8 mouse cellular contexts compared by ENCODE assay signal in genomic region chr8:84799136-84799931, GRCm38 (mm10). TPM values are rescaled to one million over a fixed set of nuclear protein-coding genes. Genes with fewer than 3 reads are reported as not detected.
DNase-seq lines count a peak whose midpoint lies in the region; ATAC-seq and TF ChIP-seq lines count a peak whose summit lies in the region.

No protein-coding gene starts in this region.

- ATAC-seq in forebrain, postnatal 0 days, result peak; percentile 8; the same call in 1 of the 2 replicates
- ATAC-seq in liver, embryonic 16.5 days (ENCODE audit: low read depth), result peak; percentile 35
- no peak for ATAC-seq in neural tube, embryonic 13.5 days (ENCODE audit: low read depth)
- no peak for ATAC-seq in activated CD4-positive, CD25-positive, alpha-beta regulatory T cell, adult 4 months

- H3K9me3 ChIP-seq in forebrain, postnatal 0 days (ENCODE audit: low read length), result no peaks in the 10 kb centered on the region
- H3K9me3 ChIP-seq in liver, embryonic 16.5 days (replicated peaks; ENCODE audit: control insufficient read depth, low read length), result no peaks in the 10 kb centered on the region
- no peaks in the 10 kb centered on the region for H3K9me3 ChIP-seq in neural tube, embryonic 13.5 days

- WGBS in forebrain, postnatal 0 days, result 2% methylated on average over 91 of the region's 108 CpGs
- WGBS in liver, embryonic 16.5 days (ENCODE audit: insufficient replicate concordance), result under 1% methylated on average over 95 of the region's 108 CpGs
- under 1% methylated on average over 75 of the region's 108 CpGs for WGBS in neural tube, embryonic 13.5 days

- H3K4me3 ChIP-seq in forebrain, postnatal 0 days (ENCODE audit: low read depth, low read length), result peak overlapping the region; percentile 90
- peak overlapping the region; percentile 79 for H3K4me3 ChIP-seq in liver, embryonic 16.5 days (ENCODE audit: low read depth, low read length)
- H3K4me3 ChIP-seq in neural tube, embryonic 13.5 days, result peak overlapping the region; percentile 77

- H3K36me3 ChIP-seq in forebrain, postnatal 0 days (ENCODE audit: insufficient read depth), result no peaks in the 10 kb centered on the region
- no peaks in the 10 kb centered on the region for H3K36me3 ChIP-seq in liver, embryonic 16.5 days (ENCODE audit: control insufficient read depth, insufficient read depth)
- no peaks in the 10 kb centered on the region for H3K36me3 ChIP-seq in neural tube, embryonic 13.5 days

- no peak for TF ChIP-seq CTCF in forebrain, postnatal 0 days (IDR thresholded peaks at IDR 0.05; ENCODE audit: low read depth)

- DNase-seq in thymus, postnatal 36 days, result peak; percentile 26
- DNase-seq in thymus, postnatal 25 days, result no peak
- DNase-seq in brain, adult 2 months (ENCODE audit: low read depth, low spot score), result peak; percentile 80
- DNase-seq in forebrain, postnatal 0 days, result peak; percentile 77
- peak; percentile 25 for DNase-seq in induced T-regulatory cell, adult 2 months (ENCODE audit: low read depth)

- peak overlapping the region; percentile 93 for H3K27ac ChIP-seq in forebrain, postnatal 0 days (ENCODE audit: low read depth, low read length)
- no peak overlapping the region; the same call in 1 of the 2 replicates for H3K27ac ChIP-seq in liver, embryonic 16.5 days (ENCODE audit: low read length)
- peak overlapping the region; percentile 87 for H3K27ac ChIP-seq in neural tube, embryonic 13.5 days (replicated peaks)

- peak overlapping the region; percentile 80 for H3K4me2 ChIP-seq in forebrain, postnatal 0 days (ENCODE audit: low read depth)
- H3K4me2 ChIP-seq in liver, embryonic 16.5 days (ENCODE audit: low read depth, low read length), result peak overlapping the region; percentile 90
- H3K4me2 ChIP-seq in neural tube, embryonic 13.5 days, result peak overlapping the region; percentile 83

- H3K9ac ChIP-seq in forebrain, postnatal 0 days, result peak overlapping the region; percentile 88
- H3K9ac ChIP-seq in liver, embryonic 16.5 days (ENCODE audit: low read depth, low read length), result peak overlapping the region; percentile 78
- peak overlapping the region; percentile 94 for H3K9ac ChIP-seq in neural tube, embryonic 13.5 days

- H3K27me3 ChIP-seq in forebrain, postnatal 0 days (ENCODE audit: insufficient read depth, low read length), result no peaks in the 10 kb centered on the region
- peaks cover 62% of the 10 kb centered on the region for H3K27me3 ChIP-seq in liver, embryonic 16.5 days (ENCODE audit: control insufficient read depth, insufficient read depth, low read depth, low read length)
- H3K27me3 ChIP-seq in neural tube, embryonic 13.5 days, result peaks cover 90% of the 10 kb centered on the region

- H3K4me1 ChIP-seq in forebrain, postnatal 0 days (ENCODE audit: insufficient read depth), result peaks cover 28% of the 10 kb centered on the region
- peaks cover 20% of the 10 kb centered on the region for H3K4me1 ChIP-seq in liver, embryonic 16.5 days (ENCODE audit: control insufficient read depth, low read depth, low read length)
- peaks cover 64% of the 10 kb centered on the region for H3K4me1 ChIP-seq in neural tube, embryonic 13.5 days (replicated peaks)

RNA-seq across cellular contexts. Expression of gene Nfix, which starts 0.8 kb away (rescaled TPM):
- 111 and 116 TPM in 2 replicates for total RNA-seq in forebrain, postnatal 0 days (2014; rRNA removed)
- 347 and 376 TPM in 2 replicates for polyA plus RNA-seq in forebrain, postnatal 0 days (2015; fragmentation: Nextera tagmentation; extraction: Ambion mirVana)
- polyA plus RNA-seq in liver, embryonic 16.5 days (2015; fragmentation: Nextera tagmentation; extraction: Ambion mirVana), result 2.0 and 2.4 TPM in 2 replicates
- polyA plus RNA-seq in neural tube, embryonic 13.5 days (2015; fragmentation: Nextera tagmentation; extraction: Ambion mirVana), result 28.7 and 34.4 TPM in 2 replicates
- 1 to 10 TPM; 2.0 to 2.2 TPM for polyA plus RNA-seq in activated CD4-positive, CD25-positive, alpha-beta regulatory T cell, adult 4 months (2017; shearing (Covaris generic))

RNA-seq across cellular contexts. Expression of gene Dand5, which starts 23.3 kb away (rescaled TPM):
- 4.7 and 6.9 TPM in 2 replicates for total RNA-seq in forebrain, postnatal 0 days (2014; rRNA removed)
- polyA plus RNA-seq in forebrain, postnatal 0 days (2015; fragmentation: Nextera tagmentation; extraction: Ambion mirVana), result 8.2 and 10.0 TPM in 2 replicates
- 2.5 and 3.0 TPM in 2 replicates for polyA plus RNA-seq in liver, embryonic 16.5 days (2015; fragmentation: Nextera tagmentation; extraction: Ambion mirVana)
- polyA plus RNA-seq in neural tube, embryonic 13.5 days (2015; fragmentation: Nextera tagmentation; extraction: Ambion mirVana), result 12.3 and 12.8 TPM in 2 replicates
- 1 to 10 TPM; 4.2 to 4.5 TPM for polyA plus RNA-seq in activated CD4-positive, CD25-positive, alpha-beta regulatory T cell, adult 4 months (2017; shearing (Covaris generic))

RNA-seq across cellular contexts. Expression of gene Gadd45gip1, which starts 32.0 kb away (rescaled TPM):
- 24.7 and 28.7 TPM in 2 replicates for total RNA-seq in forebrain, postnatal 0 days (2014; rRNA removed)
- polyA plus RNA-seq in forebrain, postnatal 0 days (2015; fragmentation: Nextera tagmentation; extraction: Ambion mirVana), result 36.7 and 40.8 TPM in 2 replicates
- 41.5 and 41.9 TPM in 2 replicates for polyA plus RNA-seq in liver, embryonic 16.5 days (2015; fragmentation: Nextera tagmentation; extraction: Ambion mirVana)
- 35.1 and 39.8 TPM in 2 replicates for polyA plus RNA-seq in neural tube, embryonic 13.5 days (2015; fragmentation: Nextera tagmentation; extraction: Ambion mirVana)
- polyA plus RNA-seq in activated CD4-positive, CD25-positive, alpha-beta regulatory T cell, adult 4 months (2017; shearing (Covaris generic)), result 10 to 100 TPM; 18.5 to 21.5 TPM

RNA-seq across cellular contexts. Expression of gene Rad23a, which starts 41.1 kb away (rescaled TPM):
- 32.2 and 55.3 TPM in 2 replicates for total RNA-seq in forebrain, postnatal 0 days (2014; rRNA removed)
- 63.5 and 77.4 TPM in 2 replicates for polyA plus RNA-seq in forebrain, postnatal 0 days (2015; fragmentation: Nextera tagmentation; extraction: Ambion mirVana)
- 294 and 307 TPM in 2 replicates for polyA plus RNA-seq in liver, embryonic 16.5 days (2015; fragmentation: Nextera tagmentation; extraction: Ambion mirVana)
- polyA plus RNA-seq in neural tube, embryonic 13.5 days (2015; fragmentation: Nextera tagmentation; extraction: Ambion mirVana), result 69.9 and 74.2 TPM in 2 replicates
- polyA plus RNA-seq in activated CD4-positive, CD25-positive, alpha-beta regulatory T cell, adult 4 months (2017; shearing (Covaris generic)), result 100 to 1,000 TPM; 125 to 131 TPM

RNA-seq across cellular contexts. Expression of gene Calr, which starts 47.4 kb away (rescaled TPM):
- total RNA-seq in forebrain, postnatal 0 days (2014; rRNA removed), result 470 and 505 TPM in 2 replicates
- polyA plus RNA-seq in forebrain, postnatal 0 days (2015; fragmentation: Nextera tagmentation; extraction: Ambion mirVana), result 354 and 405 TPM in 2 replicates
- 473 and 480 TPM in 2 replicates for polyA plus RNA-seq in liver, embryonic 16.5 days (2015; fragmentation: Nextera tagmentation; extraction: Ambion mirVana)
- polyA plus RNA-seq in neural tube, embryonic 13.5 days (2015; fragmentation: Nextera tagmentation; extraction: Ambion mirVana), result 766 and 971 TPM in 2 replicates
- polyA plus RNA-seq in activated CD4-positive, CD25-positive, alpha-beta regulatory T cell, adult 4 months (2017; shearing (Covaris generic)), result 100 to 1,000 TPM; 269 to 303 TPM

Comparison
In these comparisons a context has a peak if more than half of its experiments do, and no peak if none do; other contexts are left out.
1. ATAC-seq: peak in forebrain, postnatal 0 days (single experiment) and liver, embryonic 16.5 days (single experiment); none in neural tube, embryonic 13.5 days (single experiment) and activated CD4-positive, CD25-positive, alpha-beta regulatory T cell, adult 4 months (single experiment).
2. Peak in every context shown above with its lines, with median percentiles within 50 percentile points of each other: H3K4me2 ChIP-seq, H3K4me3 ChIP-seq and H3K9ac ChIP-seq.